Mouse (Mus musculus) liver, embryonic 13.5 days (tissue): ENCODE data around the gene Pex6. TPM values are rescaled to one million over a fixed set of nuclear protein-coding genes. Genes with fewer than 3 reads are reported as not detected.

Experiments used
- polyA plus RNA-seq: library from polyadenylated mRNA; unstranded; fragments of >200 nt; fragmentation: Nextera tagmentation; extraction: Ambion mirVana; gene quantifications from 2 replicates; pipeline ENCODE4 v1.2.1, GENCODE M21; 2015

The Pex6 gene
- polyA plus RNA-seq, 1 experiment from 2014 or later, result 9.4 TPM

Other genes starting within 250 kb of the Pex6 start
- gene Ttbk1, start 223.8 kb upstream of the Pex6 start, polyA plus RNA-seq, result 0.02 TPM in 2 replicates
- gene Dnph1, start 214.8 kb upstream of the Pex6 start, polyA plus RNA-seq, result 34.6 and 35.1 TPM in 2 replicates
- gene Cul9, start 165.1 kb upstream of the Pex6 start, polyA plus RNA-seq, result 0.44 and 0.84 TPM in 2 replicates
- 2.9 and 3.2 TPM in 2 replicates for gene Srf, start 155.3 kb upstream of the Pex6 start, polyA plus RNA-seq
- 8.0 and 9.1 TPM in 2 replicates for gene Ptk7, start 82.0 kb upstream of the Pex6 start, polyA plus RNA-seq
- gene Klc4, start 65.4 kb upstream of the Pex6 start, polyA plus RNA-seq, result 5.8 TPM in 2 replicates
- 91.5 and 97.5 TPM in 2 replicates for gene Mrpl2, start 65.2 kb upstream of the Pex6 start, polyA plus RNA-seq
- gene Cul7, start 61.1 kb upstream of the Pex6 start, polyA plus RNA-seq, result 10.9 and 12.4 TPM in 2 replicates
- gene Rrp36, start 37.1 kb upstream of the Pex6 start, polyA plus RNA-seq, result 31.7 and 31.9 TPM in 2 replicates
- gene Mea1, start 32.7 kb upstream of the Pex6 start, polyA plus RNA-seq, result 65.2 and 67.8 TPM in 2 replicates
- 73.1 and 75.6 TPM in 2 replicates for gene Klhdc3, start 30.5 kb upstream of the Pex6 start, polyA plus RNA-seq
- 31.2 and 36.0 TPM in 2 replicates for gene Ppp2r5d, start 6.4 kb upstream of the Pex6 start, polyA plus RNA-seq
- gene Gnmt, start 17.7 kb downstream of the Pex6 start, polyA plus RNA-seq, result 11.0 and 11.7 TPM in 2 replicates
- 30.2 and 30.9 TPM in 2 replicates for gene Cnpy3, start 40.8 kb downstream of the Pex6 start, polyA plus RNA-seq
- gene Ptcra, start 52.2 kb downstream of the Pex6 start, polyA plus RNA-seq, result 0.30 and 0.32 TPM in 2 replicates
- gene 2310039H08Rik, start 61.2 kb downstream of the Pex6 start, polyA plus RNA-seq, result 44.5 and 51.4 TPM in 2 replicates
- gene Rpl7l1, start 71.2 kb downstream of the Pex6 start, polyA plus RNA-seq, result 108 and 131 TPM in 2 replicates
- gene Bicral, start 147.0 kb downstream of the Pex6 start, polyA plus RNA-seq, result 2.6 and 3.6 TPM in 2 replicates
- gene Tbcc, start 179.2 kb downstream of the Pex6 start, polyA plus RNA-seq, result 22.4 and 24.9 TPM in 2 replicates
- not detected in 2 replicates for gene Prph2, start 199.0 kb downstream of the Pex6 start, polyA plus RNA-seq